Mouse (Mus musculus) liver, embryonic 14.5 days (tissue): ENCODE results near the gene Elmsan1. TPM values are rescaled to one million over a fixed set of nuclear protein-coding genes. Genes with fewer than 3 reads are reported as not detected.
A peak's percentile ranks its signal among the peaks of the same experiment; 100 is the strongest.

Experiments
- ATAC-seq: fragments of 200-750 bp; cut with Nextera tagmentation; 2 replicates; pipeline ENCODE4 v1.8.0; 2017; ENCODE audit warnings: moderate number of reproducible peaks, mild to moderate bottlenecking, moderate library complexity; ENCODE audit not compliant: insufficient read depth
- DNase-seq, 3 experiments: peaks; one replicate each; pipeline ENCODE4 v3.0.0-alpha.2; 2012 to 2013; ENCODE audit warnings: low read depth in 3 of 3, low spot score in 3 of 3
- H3K27ac ChIP-seq: fragments of 300-500 bp; sonication (generic); 2 replicates; pipeline ENCODE4 v1.5.1; 2014; ENCODE audit warnings: moderate library complexity, mild to moderate bottlenecking, control low read depth, inconsistent platforms
- H3K27me3 ChIP-seq: fragments of 300-500 bp; sonication (generic); 2 replicates; pipeline ENCODE4 v1.6.1; 2014; ENCODE audit warnings: mild to moderate bottlenecking, low read length, moderate library complexity; ENCODE audit not compliant: control insufficient read depth, insufficient read depth
- H3K36me3 ChIP-seq: fragments of 300-500 bp; sonication (generic); replicated peaks from 2 replicates; pipeline ENCODE4 v1.6.1; 2014; ENCODE audit warnings: low read depth; ENCODE audit not compliant: control insufficient read depth, insufficient read depth
- H3K4me1 ChIP-seq, 2 experiments: fragments of 200-500 bp in 1 of 2; fragments of 300-500 bp in 1 of 2; sonication (generic) in 1 of 2; replicated peaks; 2 replicates each; pipeline ENCODE4 v1.6.1; 2012 to 2014; ENCODE audit warnings: antibody characterized with exemption in 1 of 2, inconsistent platforms in 1 of 2, low read length in 1 of 2; ENCODE audit not compliant: control insufficient read depth in 2 of 2, insufficient read depth in 2 of 2
- H3K4me2 ChIP-seq: fragments of 300-500 bp; sonication (generic); 2 replicates; pipeline ENCODE4 v1.6.1; 2014; ENCODE audit warnings: low read depth, mild to moderate bottlenecking, control low read depth, moderate library complexity
- H3K4me3 ChIP-seq, 2 experiments: fragments of 200-500 bp in 1 of 2; fragments of 300-500 bp in 1 of 2; sonication (generic) in 1 of 2; 2 replicates each; pipeline ENCODE4 v1.5.1; 2012 to 2014; ENCODE audit warnings: low read depth in 2 of 2, low read length in 2 of 2, mild to moderate bottlenecking in 2 of 2, control low read depth in 1 of 2, inconsistent platforms in 1 of 2, moderate library complexity in 1 of 2; ENCODE audit not compliant: insufficient read depth in 1 of 2
- H3K9ac ChIP-seq: fragments of 300-500 bp; sonication (generic); replicated peaks from 2 replicates; pipeline ENCODE4 v1.6.1; 2014; ENCODE audit warnings: mild to moderate bottlenecking, control low read depth, moderate library complexity
- H3K9me3 ChIP-seq: fragments of 300-500 bp; sonication (generic); 2 replicates; pipeline ENCODE4 v1.6.1; 2016; ENCODE audit warnings: low read length, mixed read lengths; ENCODE audit not compliant: control insufficient read depth
- CTCF ChIP-seq: IDR thresholded peaks from 2 replicates; pipeline ENCODE4 v1.5.1; 2016; ENCODE audit warnings: antibody characterized with exemption, low read depth, control low read depth
- EP300 ChIP-seq: IDR thresholded peaks from 2 replicates; pipeline ENCODE4 v1.6.1; 2016; ENCODE audit warnings: antibody characterized with exemption, low read depth
- WGBS: fragments of 180-500 bp; shearing (Covaris S2); extraction: QIAGEN DNeasy Blood & Tissue Kit; methylation state at CpG from one replicate; pipeline ENCODE4 v1.1.7; 2014; ENCODE audit not compliant: insufficient replicate concordance; 5-methylcytosine and 5-hydroxymethylcytosine counted together
- polyA plus RNA-seq, 2 experiments: library from polyadenylated mRNA; depleted of rRNA in 1 of 2; stranded (reverse) in 1 of 2; unstranded in 1 of 2; fragments of >200 nt; fragmentation: Nextera tagmentation in 1 of 2; extraction: Ambion mirVana in 1 of 2; gene quantifications; 2 replicates each; pipeline versions ENCODE4 v1.2.1 to v1.2.3; 2012 to 2014

Gene Elmsan1
- polyA plus RNA-seq, 2 experiments = 4.3 to 4.5 TPM

GRCm38 (mm10) chr12:84207209-84207817, 11.4 kb downstream of the Elmsan1 start:
- Histone ChIP-seq H3K27me3 (no peaks in the 10 kb centered on the region), H3K27ac (peak overlapping the region; percentile 100), H3K36me3 (no peaks in the 10 kb centered on the region), H3K4me3 (no peak overlapping the region), H3K9ac (peak overlapping the region; percentile 68), H3K9me3 (no peaks in the 10 kb centered on the region), H3K4me2 (peak overlapping the region; percentile 60), H3K4me1 (peaks cover 54 to 67% of the 10 kb centered on the region in 2 experiments)
- no peak for ATAC-seq
- WGBS = 61% methylated on average over 18 of the region's 18 CpGs
- TF ChIP-seq CTCF (no peak), EP300 (no peak)
- no peak for DNase-seq

DNA sequence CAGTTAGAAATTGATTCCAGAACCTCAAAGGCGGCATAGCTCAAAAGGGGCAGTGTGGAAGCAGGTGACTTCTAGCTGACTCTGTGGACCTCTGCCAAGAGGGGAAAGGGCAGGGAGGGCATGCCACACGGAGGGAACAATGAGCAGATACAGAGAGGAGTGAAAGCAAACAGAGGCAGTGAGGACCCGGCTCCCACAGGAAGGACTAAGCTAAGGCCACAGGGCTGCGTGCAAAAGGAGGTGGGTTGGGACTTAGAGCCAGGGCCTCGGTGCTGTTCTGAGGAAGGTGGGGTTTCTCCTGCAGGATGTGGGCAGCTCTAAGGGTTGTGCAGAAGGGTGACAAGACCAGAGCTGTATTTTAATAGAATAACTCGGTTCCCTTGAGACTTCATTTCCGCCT, 12.2 kb downstream of the Elmsan1 start:
- no peaks in the 10 kb centered on the region for H3K36me3 ChIP-seq
- 19% methylated on average over 7 of the region's 7 CpGs for WGBS
- peak overlapping the region in 1 of 2 experiments; percentile 27; a peak in 1 of 4 replicates for H3K4me3 ChIP-seq
- DNase-seq (no peak), ATAC-seq (no peak)
- peak overlapping the region; percentile 68 for H3K9ac ChIP-seq
- H3K4me1 ChIP-seq = peaks cover 61 to 70% of the 10 kb centered on the region in 2 experiments
- H3K27me3 ChIP-seq = no peaks in the 10 kb centered on the region
- H3K27ac ChIP-seq = peak overlapping the region; percentile 100
- peak overlapping the region; percentile 60 for H3K4me2 ChIP-seq
- H3K9me3 ChIP-seq = no peaks in the 10 kb centered on the region
- TF ChIP-seq CTCF (no peak), EP300 (no peak)

DNA sequence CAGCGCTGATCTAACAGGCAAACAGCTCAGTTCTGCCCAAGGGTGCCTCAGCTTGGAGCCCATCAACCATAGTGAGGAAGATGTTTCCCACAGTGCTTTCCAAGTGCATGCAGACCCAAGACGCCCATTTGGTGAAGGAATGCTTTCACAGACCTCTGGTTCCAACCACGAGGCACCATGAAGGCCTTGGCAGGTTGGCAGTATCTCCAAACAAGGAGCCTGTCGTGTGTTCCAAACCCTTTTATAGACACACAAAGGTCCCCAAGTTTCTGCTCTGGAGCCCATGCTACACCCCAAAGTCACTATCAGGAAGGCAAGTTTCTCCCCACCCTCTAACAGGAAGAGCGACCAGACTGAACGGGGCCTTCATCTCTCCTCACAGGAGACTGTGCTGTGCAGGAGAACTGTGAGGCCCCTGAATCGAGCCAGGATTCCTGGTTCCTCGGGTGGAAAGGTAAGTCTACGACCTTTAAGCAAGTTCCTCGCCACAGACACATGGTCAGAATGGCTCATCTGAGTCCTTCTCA, 13.0 kb downstream of the Elmsan1 start:
- no peaks in the 10 kb centered on the region for H3K36me3 ChIP-seq
- H3K27me3 ChIP-seq = no peaks in the 10 kb centered on the region
- WGBS = 30% methylated on average over 10 of the region's 10 CpGs
- H3K4me2 ChIP-seq = peak overlapping the region; percentile 60
- no peak for DNase-seq
- H3K9me3 ChIP-seq = no peaks in the 10 kb centered on the region
- H3K4me1 ChIP-seq = peaks cover 66 to 75% of the 10 kb centered on the region in 2 experiments
- H3K4me3 ChIP-seq = peak overlapping the region in 1 of 2 experiments; percentile 27; a peak in 3 of 4 replicates
- ATAC-seq = no peak
- H3K27ac ChIP-seq = peak overlapping the region; percentile 100
- no peak for TF ChIP-seq EP300
- no peak for TF ChIP-seq CTCF
- H3K9ac ChIP-seq = peak overlapping the region; percentile 68

DNA sequence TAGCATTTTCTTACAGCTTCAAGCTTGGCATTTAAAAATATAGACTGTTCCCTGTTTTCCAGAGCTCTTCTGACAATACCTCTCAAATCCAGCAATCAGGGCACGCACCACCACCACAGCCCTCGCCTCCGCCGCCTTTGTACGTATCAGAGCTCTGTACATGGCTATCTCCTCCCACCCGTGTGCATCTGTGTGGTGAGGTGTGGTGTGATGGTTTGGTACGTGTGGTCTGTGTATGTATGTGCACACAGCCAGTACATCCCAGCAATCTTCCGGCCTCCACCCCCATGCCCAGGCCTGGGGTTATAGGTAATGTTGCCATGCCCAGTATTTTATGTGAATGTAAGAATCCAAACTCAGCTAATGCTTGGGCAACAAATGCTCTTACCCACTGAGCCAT, 14.0 kb downstream of the Elmsan1 start:
- TF ChIP-seq EP300 (peak; percentile 93), CTCF (no peak)
- peak overlapping the region; percentile 95 for H3K9ac ChIP-seq
- peaks cover 67 to 73% of the 10 kb centered on the region in 2 experiments for H3K4me1 ChIP-seq
- DNase-seq (peak; percentile 81 to 88 (median 82)), ATAC-seq (peak; percentile 82)
- no peaks in the 10 kb centered on the region; the same call in 1 of the 2 replicates for H3K36me3 ChIP-seq
- no peaks in the 10 kb centered on the region for H3K27me3 ChIP-seq
- H3K9me3 ChIP-seq = no peaks in the 10 kb centered on the region
- 18% methylated on average over 8 of the region's 8 CpGs for WGBS
- peak overlapping the region; percentile 79 for H3K4me2 ChIP-seq
- peak overlapping the region in 1 of 2 experiments; percentile 45; a peak in 2 of 4 replicates for H3K4me3 ChIP-seq
- peak overlapping the region; percentile 100 for H3K27ac ChIP-seq

- no peaks in the 10 kb centered on the region for H3K27me3 ChIP-seq
- H3K4me1 ChIP-seq = peaks cover 67 to 77% of the 10 kb centered on the region in 2 experiments
- peak overlapping the region; percentile 95 for H3K9ac ChIP-seq
- H3K4me3 ChIP-seq = peak overlapping the region; percentile 45 to 60
- ATAC-seq (peak; percentile 89), DNase-seq (peak; percentile 89 to 90 (median 90))
- H3K36me3 ChIP-seq = no peaks in the 10 kb centered on the region; the same call in 1 of the 2 replicates
- H3K27ac ChIP-seq = peak overlapping the region; percentile 100
- H3K4me2 ChIP-seq = peak overlapping the region; percentile 79
- H3K9me3 ChIP-seq = no peaks in the 10 kb centered on the region
- WGBS = 12% methylated on average over 7 of the region's 7 CpGs
- TF ChIP-seq EP300 (peak; percentile 98), CTCF (no peak)
These were observed 14.9 kb downstream of the Elmsan1 start for GRCm38 (mm10) chr12:84203778-84204216.
